Mouse (Mus musculus) heart, adult 9 months (tissue): ENCODE data around the gene Kat14.
"Not testable (repeated sequence)": the region's sequence is repeated elsewhere in the genome, so short reads cannot be mapped to it uniquely, and the experiment has no call there.

Experiments used
- DNase-seq, 2 experiments: peaks; one replicate each; pipeline ENCODE4 v3.0.0; 2022; ENCODE audit warnings: low spot score in 2 of 2

Gene Kat14

GRCm38 (mm10) chr2:144368400-144369019 lies at the start of gene Kat14, which contains the start of gene Pet117:
Kat14 (plus strand) TSS chr2:144368983.
Pet117 (plus strand) TSS chr2:144368996.
- peak; percentile 95 to 96 for DNase-seq

- no peak for DNase-seq
These were observed 44.6 kb upstream of the Kat14 start for GRCm38 (mm10) chr2:144324218-144324617.

DNA sequence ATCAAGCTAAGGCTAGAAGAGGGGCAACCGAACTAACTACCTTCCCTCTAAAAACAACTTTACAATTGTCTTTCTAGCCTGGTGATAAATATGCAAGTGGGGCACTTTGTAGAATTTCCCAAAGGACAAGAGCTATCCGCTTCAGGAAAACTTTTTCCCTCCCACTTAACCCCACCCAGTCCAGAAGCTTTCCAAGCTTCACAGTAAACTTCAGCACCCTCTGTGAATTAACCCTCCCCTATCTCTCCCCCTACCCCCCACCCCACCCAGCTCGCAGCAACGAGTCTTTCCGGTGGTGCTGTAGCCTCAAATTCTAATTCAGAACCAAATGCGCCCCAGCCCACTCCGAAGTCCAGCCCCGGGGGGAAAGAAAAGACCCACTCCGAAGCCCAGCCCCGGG lies 39.3 kb upstream of the Kat14 start:
- no peak for DNase-seq

DNA sequence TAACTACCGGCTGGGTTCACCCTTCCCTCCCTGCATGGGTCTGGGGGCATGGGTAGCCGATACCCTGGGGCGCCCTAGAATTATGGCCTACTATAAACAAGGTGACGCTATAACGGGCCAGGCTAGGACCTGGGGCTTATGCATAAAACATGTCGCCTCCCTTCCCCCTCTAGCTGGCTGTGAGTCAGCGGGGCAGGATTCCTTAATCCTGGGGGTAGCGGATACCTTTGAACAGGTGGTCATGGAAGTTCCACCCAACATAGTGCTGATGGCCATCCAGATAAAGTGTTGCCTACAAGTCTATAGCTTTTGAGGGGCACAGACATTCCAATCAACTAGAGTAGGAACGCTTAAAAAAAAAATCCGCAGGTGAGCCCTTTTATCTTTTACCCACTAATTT lies 38.8 kb upstream of the Kat14 start:
- no peak for DNase-seq

DNA sequence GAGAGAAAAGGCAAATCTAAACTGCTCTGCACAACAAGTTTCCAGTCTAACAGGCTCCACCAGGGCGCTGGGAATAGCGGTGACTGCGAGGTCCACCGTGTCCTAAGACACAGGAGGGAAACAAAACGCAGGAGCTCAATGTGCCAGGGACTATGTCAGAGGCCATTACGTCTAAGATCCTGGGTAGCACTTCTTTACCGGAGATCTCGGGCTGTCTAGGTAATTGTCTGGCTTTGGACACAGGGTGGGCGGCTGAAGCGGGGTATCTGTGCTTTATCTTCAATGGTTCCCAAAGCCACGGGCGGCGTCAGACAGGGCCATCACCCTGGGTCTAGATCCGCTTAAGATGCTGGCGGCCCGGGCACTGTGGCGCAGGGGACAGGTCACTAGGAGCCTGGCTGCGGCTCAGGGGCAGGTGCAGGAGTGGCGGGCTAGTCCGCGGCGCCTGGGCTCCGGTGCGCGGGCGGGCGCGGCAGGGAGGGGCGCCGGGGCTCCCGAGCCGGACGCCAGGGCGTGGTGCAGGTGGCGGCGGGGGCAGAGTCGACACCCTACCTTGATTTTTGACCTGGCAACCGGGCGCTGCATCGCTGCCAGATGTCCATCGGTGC lies 38.3 kb upstream of the Kat14 start:
- no peak for DNase-seq

DNA sequence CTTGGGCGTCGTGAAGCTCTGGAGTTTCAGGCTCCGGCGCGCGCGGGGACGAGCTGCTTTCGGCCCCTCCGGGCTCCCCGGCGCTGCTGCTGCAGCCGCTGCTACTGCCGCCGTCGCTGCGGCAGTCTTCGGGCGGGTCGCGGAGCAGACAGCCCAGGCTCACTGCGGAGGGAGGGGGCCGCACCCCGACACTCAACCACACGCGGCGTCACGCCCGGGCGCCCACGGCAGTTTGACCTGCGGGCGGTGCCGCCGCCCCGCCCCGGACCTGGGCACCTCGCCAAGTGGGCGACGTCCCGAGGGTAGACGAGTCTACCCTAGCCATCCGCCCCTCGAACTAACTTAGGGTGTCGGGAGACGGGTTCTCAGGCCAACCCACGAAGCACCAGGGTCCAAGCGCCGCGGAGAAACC lies 37.8 kb upstream of the Kat14 start:
- no peak for DNase-seq

GRCm38 (mm10) chr2:144331401-144332302 lies 37.1 kb upstream of the Kat14 start, which contains the start of gene Ovol2:
Ovol2 (minus strand) TSS chr2:144332146.
- DNase-seq = no peak

GRCm38 (mm10) chr2:144332486-144332885 lies 36.3 kb upstream of the Kat14 start:
- DNase-seq = no peak

DNA sequence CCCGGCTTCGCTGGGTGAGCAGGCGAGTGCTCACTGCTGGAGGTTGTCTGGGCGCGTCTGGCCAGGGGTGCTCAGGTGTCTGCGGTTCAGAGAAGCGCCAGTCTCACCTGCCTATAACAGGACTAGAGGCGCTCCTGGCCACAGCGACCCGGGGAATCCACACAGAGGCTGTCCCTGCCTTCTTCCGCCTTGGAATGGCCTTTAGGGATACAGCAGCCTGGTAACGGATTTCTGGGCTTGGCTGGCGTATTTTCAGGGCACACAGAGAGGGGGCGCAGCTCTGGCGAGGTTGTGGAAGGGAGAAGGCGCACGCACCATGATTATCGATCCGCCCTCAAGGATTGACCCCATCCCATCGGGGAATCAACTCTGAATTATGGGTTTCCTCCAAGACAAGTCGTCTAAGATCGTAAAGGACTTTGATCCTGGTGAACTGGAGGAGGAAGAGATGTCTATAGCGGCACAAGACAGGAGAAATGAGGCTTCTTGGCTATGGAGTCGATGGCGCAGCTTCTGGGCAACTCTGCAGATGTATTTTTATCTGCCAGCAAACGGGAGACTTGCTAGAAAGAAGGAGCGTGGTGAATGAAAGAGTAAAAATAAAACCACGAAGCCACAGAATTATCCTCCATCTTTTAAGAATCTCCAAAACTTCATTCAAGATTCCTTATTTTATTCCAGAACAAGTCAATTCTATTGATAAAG lies 35.5 kb upstream of the Kat14 start:
- DNase-seq = no peak

DNA sequence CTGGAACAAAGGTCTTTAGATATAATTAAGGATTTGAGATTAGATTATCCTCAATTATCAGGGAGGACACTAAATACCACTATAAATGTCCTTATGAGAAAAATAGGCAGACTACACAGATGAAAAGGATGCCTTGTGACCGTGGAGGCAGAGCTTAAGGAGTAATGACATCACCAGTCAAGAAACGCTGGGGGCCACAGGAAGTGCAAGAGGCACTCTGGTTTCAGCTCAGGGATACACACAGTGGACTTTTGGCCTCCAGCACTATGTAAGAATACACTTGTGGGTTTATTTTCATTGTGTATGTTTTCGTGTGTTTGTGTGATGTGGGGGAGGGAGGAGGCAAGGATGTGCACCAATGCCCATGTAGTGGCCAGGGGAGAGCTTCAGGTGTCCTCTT lies 31.6 kb upstream of the Kat14 start:
- DNase-seq = no peak

- peak in 1 of 2 experiments; percentile 5 for DNase-seq
These were observed 31.1 kb upstream of the Kat14 start for GRCm38 (mm10) chr2:144337701-144338100.

GRCm38 (mm10) chr2:144338149-144338548 lies 30.6 kb upstream of the Kat14 start:
- not testable (repeated sequence) for DNase-seq

- no peak for DNase-seq
These were observed 25.6 kb upstream of the Kat14 start for GRCm38 (mm10) chr2:144343158-144343557.

DNA sequence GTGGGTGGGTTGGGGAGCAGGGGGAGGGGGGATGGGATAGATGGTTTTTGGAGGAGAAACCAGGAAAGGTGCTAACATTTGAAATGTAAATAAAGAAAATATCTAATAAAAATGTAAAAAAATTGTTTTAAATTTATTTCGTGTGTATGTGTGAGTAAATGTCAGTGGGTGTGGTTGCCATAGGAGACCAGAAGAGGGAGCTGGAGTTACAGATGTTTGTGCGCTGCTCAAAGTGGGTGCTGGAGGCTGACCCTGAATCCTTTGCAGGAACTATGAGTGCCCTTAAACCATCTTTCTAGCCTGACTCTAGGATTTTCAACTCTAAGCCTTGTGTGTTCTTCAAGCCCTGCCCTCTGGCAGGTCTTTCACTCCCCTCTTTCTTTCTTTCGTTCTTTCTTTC lies 20.3 kb upstream of the Kat14 start:
- DNase-seq = no peak

- no peak for DNase-seq
These were observed 15.9 kb upstream of the Kat14 start for GRCm38 (mm10) chr2:144352843-144353242.

- no peak for DNase-seq
These were observed 238 bp downstream of the Kat14 start for GRCm38 (mm10) chr2:144369020-144369421.

DNA sequence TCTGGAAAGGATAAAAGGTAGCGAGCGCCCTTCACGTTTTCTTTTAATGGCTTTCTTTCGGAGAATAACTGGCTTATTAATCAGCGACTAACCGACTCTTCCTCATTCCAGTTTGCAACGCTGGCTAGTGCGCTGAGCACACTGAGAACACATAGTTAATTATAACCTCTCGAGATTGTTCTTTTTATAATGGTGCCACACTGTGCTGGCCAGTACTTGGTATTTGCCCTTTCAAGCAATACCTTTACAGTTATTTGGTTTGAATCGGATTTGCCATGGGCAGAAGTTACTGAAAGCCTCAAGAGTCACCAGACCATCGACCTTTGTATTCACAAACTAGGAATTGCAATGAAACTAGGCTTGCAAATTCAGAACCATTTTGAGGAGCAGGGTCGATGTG lies 728 bp downstream of the Kat14 start:
- no peak for DNase-seq

GRCm38 (mm10) chr2:144371566-144371965 lies 2.8 kb downstream of the Kat14 start:
- DNase-seq = no peak

GRCm38 (mm10) chr2:144373063-144373462 lies 4.3 kb downstream of the Kat14 start:
- no peak for DNase-seq

DNA sequence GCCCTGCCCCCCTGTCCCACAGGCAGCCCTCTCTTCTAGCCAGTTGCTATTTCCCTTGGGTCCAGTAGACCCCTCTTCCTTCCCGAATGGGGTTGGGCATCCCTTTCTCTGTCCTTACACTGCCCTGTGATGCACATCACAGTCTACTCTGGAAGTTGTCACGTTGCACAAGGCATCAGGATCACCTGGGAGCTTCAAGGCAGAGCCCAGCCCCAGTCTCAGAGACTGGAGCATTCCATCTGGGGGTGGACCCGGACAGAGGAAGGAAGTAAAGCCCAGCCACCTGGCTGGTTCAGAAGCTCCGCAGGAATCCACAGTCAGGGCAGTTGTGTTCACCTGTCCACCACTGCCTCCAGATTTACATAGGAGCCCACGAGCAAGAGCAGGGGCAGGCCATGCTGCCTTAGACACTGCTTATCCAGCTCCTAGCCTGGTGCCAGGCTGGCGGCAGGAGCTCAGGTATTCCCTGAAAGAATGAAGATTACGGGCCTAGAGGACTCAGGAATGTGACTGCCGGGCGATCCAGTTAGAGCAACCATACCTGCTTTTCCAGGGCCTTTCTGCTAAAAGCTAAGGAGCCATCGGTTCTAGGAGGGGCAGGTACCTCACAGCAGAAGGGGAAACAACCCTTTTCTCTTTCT lies 6.4 kb downstream of the Kat14 start:
- no peak for DNase-seq

DNA sequence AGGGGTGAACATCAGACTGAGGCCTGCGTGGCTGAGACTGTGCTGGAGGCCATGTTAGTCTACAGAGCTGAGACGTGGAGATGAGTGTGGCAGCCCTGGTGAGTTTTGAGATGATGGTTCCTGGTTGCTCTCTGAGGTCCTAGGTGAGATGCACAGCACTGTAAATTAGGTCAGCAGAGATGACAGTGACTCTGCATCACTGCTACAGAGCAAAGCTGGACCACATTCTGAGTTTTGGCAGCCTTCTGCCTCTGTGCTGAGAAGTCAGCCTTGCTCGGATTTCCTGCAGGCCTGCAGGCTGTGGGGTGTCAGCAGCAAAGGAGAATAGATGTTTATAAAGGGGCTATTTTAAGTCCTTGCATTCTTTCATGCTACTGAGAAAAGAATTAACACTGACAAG lies 12.5 kb downstream of the Kat14 start:
- no peak for DNase-seq
